Mouse (Mus musculus): ENCODE results near the gene Smtn. TPM values are rescaled to one million over a fixed set of nuclear protein-coding genes. Genes with fewer than 3 reads are reported as not detected.
A peak's percentile ranks its signal among the peaks of the same experiment; 100 is the strongest.

Smtn gene
- polyA plus RNA-seq, 1 experiment from 2014 or later, result 116 TPM

DNA sequence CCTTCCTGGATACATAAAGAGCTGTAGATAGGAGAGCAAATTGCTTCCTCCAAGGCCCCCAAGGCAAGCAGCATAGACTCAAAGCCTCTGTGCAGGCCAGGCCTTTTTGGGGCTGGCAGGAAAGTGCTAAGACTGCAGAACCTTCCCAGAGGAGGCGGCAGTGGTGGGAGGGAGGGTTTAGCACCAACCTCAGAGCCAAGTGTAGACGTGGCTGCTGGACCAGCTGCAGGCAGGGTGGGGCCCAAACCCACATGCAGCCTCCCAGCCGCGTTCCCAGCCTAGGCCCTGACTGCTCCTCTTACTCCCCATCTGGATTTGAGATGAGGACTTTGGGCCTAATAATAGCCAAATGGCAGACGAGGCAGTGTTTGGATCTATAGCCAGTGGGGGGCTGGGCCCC, 2.6 kb upstream of the Smtn start:
- Histone ChIP-seq H3K4me2 (ENCODE audit: low read depth, low read length) (no peak overlapping the region), H3K9ac (ENCODE audit: low read depth, low read length) (peak overlapping the region; percentile 26), H3K36me3 (ENCODE audit: control insufficient read depth, insufficient read depth, low read length) (no peaks in the 10 kb centered on the region), H3K27me3 (replicated peaks; ENCODE audit: control insufficient read depth, insufficient read depth, low read length) (no peaks in the 10 kb centered on the region), H3K9me3 (ENCODE audit: control insufficient read depth, low read length) (peaks cover 7% of the 10 kb centered on the region; the same call in 1 of the 2 replicates), H3K4me3 (ENCODE audit: low read depth, low read length) (no peak overlapping the region), H3K4me1 (ENCODE audit: control insufficient read depth, insufficient read depth, low read length) (peaks cover 24% of the 10 kb centered on the region), H3K27ac (replicated peaks; ENCODE audit: low read depth, low read length) (peak overlapping the region; percentile 82)
- 25% methylated on average over 5 of the region's 5 CpGs for WGBS
- ATAC-seq (ENCODE audit: low read depth) (no peak), DNase-seq (ENCODE audit: low spot score) (peak; percentile 90)

DNA sequence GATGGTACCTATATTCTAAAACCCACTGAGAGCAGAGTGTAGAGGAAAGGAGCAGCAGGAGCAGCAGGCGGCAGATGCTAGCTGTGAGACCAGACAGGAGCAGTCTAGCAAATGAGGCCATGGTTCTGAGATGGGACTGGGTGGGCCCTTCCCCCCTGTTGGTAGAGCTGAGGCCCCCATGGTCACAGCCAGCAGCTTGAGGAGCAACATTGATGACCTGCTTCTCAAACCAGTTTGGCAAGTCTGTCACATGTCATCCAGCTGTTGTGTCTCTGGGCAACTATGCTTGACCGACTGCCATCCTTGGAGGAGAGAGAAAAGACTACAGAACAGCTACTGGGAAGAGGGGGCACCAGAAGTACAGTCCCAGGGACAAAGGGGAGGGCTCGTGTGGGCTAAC, 1.5 kb upstream of the Smtn start:
- H3K27ac ChIP-seq (replicated peaks; ENCODE audit: low read depth, low read length), result peak overlapping the region; percentile 82; the same call in 1 of the 2 replicates
- no peaks in the 10 kb centered on the region for H3K27me3 ChIP-seq (replicated peaks; ENCODE audit: control insufficient read depth, insufficient read depth, low read length)
- H3K4me3 ChIP-seq (ENCODE audit: low read depth, low read length), result no peak overlapping the region
- DNase-seq (ENCODE audit: low spot score), result no peak
- no peak for ATAC-seq (ENCODE audit: low read depth)
- 59% methylated on average over 3 of the region's 3 CpGs for WGBS
- H3K4me2 ChIP-seq (ENCODE audit: low read depth, low read length), result no peak overlapping the region
- peaks cover 7% of the 10 kb centered on the region; the same call in 1 of the 2 replicates for H3K9me3 ChIP-seq (ENCODE audit: control insufficient read depth, low read length)
- no peak overlapping the region for H3K9ac ChIP-seq (ENCODE audit: low read depth, low read length)
- peaks cover 30% of the 10 kb centered on the region for H3K4me1 ChIP-seq (ENCODE audit: control insufficient read depth, insufficient read depth, low read length)
- peaks cover 2% of the 10 kb centered on the region; the same call in 1 of the 2 replicates for H3K36me3 ChIP-seq (ENCODE audit: control insufficient read depth, insufficient read depth, low read length)

DNA sequence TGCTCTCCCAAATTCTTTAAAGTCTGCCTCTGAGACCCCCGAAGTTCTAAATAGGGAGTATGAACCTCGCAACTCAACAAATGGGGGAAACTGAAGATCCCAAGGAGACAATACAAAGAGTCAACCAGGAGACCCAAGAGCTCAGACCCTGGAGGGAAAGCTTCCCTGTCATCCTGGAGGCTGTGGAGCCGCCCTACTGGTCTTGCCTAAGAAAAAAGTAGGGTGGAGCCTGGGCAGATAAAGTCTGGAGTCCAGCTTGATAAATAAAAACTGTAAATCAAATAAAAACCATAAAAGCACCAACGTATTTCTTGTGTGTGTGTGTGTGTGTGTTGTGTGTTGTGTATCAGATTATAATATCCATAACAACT, 601 bp downstream of the Smtn start:
- peaks cover 7% of the 10 kb centered on the region; the same call in 1 of the 2 replicates for H3K9me3 ChIP-seq (ENCODE audit: control insufficient read depth, low read length)
- peak overlapping the region; percentile 68 for H3K4me2 ChIP-seq (ENCODE audit: low read depth, low read length)
- no peak for ATAC-seq (ENCODE audit: low read depth)
- peaks cover 32% of the 10 kb centered on the region for H3K4me1 ChIP-seq (ENCODE audit: control insufficient read depth, insufficient read depth, low read length)
- H3K9ac ChIP-seq (ENCODE audit: low read depth, low read length), result peak overlapping the region; percentile 52
- 82% methylated on average over 4 of the region's 4 CpGs for WGBS
- no peaks in the 10 kb centered on the region for H3K27me3 ChIP-seq (replicated peaks; ENCODE audit: control insufficient read depth, insufficient read depth, low read length)
- DNase-seq (ENCODE audit: low spot score), result no peak
- H3K27ac ChIP-seq (replicated peaks; ENCODE audit: low read depth, low read length), result no peak overlapping the region
- H3K36me3 ChIP-seq (ENCODE audit: control insufficient read depth, insufficient read depth, low read length), result peaks cover 7% of the 10 kb centered on the region; the same call in 1 of the 2 replicates
- peak overlapping the region; percentile 68 for H3K4me3 ChIP-seq (ENCODE audit: low read depth, low read length)

DNA sequence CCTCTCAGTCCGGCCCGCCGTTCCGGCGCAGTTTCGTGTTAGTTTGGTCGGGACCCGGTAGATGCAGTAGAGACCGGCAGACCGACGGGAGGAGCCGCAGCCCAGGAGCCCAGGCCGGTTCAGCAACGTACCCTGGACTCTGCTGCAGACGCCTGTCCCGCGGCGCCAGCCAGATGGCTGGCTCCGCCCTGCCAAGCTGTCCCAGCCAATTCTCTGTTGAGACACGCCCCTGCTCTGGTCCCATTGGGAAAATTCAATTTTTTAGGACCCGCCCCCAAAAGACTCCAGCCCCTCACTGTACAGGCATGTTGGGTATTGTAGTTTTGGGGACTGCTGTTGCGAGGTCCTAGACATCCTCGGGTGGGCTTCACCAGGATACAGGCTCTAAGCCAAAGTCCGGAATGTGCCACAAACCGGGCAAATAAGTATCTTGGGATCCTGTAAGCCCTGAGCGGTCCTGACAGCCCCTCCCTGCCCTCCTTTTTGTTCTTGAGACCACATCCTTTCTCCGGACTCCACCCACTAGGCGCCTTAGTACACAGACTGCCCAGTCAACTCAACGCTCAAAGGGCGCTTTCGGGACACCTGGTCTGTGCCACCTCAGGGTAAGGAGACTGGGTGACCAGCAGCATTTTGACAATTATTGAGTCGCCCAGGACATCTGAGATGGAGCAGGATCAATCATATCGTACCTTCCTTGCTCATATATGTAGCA, 1.1 kb downstream of the Smtn start:
- H3K36me3 ChIP-seq (ENCODE audit: control insufficient read depth, insufficient read depth, low read length), result peaks cover 7% of the 10 kb centered on the region; the same call in 1 of the 2 replicates
- no peaks in the 10 kb centered on the region for H3K27me3 ChIP-seq (replicated peaks; ENCODE audit: control insufficient read depth, insufficient read depth, low read length)
- H3K27ac ChIP-seq (replicated peaks; ENCODE audit: low read depth, low read length), result peak overlapping the region; percentile 35; the same call in 1 of the 2 replicates
- H3K4me1 ChIP-seq (ENCODE audit: control insufficient read depth, insufficient read depth, low read length), result peaks cover 32% of the 10 kb centered on the region
- peak overlapping the region; percentile 76 for H3K9ac ChIP-seq (ENCODE audit: low read depth, low read length)
- DNase-seq (ENCODE audit: low spot score) (peak; percentile 98), ATAC-seq (ENCODE audit: low read depth) (peak; percentile 90)
- WGBS, result 5% methylated on average over 29 of the region's 33 CpGs
- H3K4me2 ChIP-seq (ENCODE audit: low read depth, low read length), result peak overlapping the region; percentile 68
- H3K9me3 ChIP-seq (ENCODE audit: control insufficient read depth, low read length), result peaks cover 1% of the 10 kb centered on the region; the same call in 1 of the 2 replicates
- peak overlapping the region; percentile 68 for H3K4me3 ChIP-seq (ENCODE audit: low read depth, low read length)

DNA sequence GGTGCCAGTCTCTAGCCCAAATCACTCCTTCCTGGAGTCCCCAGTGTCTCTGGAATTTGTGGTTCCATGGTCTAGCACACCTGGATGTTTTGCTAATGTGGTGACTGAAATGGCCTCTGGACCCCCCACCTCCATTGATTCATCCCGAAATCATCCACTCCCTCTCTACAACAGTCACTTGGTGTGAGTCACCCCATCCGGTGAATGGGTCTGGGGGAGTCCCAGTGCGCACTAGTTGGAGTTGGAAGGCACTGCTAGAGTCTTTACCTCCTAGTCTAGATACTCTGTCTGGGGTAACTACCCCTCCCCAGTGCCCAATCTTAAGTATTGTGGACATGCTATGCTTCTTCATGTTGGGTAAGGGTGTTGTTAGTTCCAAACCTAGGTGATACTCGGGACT, 2.1 kb downstream of the Smtn start:
- 61% methylated on average over 4 of the region's 4 CpGs for WGBS
- H3K9me3 ChIP-seq (ENCODE audit: control insufficient read depth, low read length), result no peaks in the 10 kb centered on the region

DNA sequence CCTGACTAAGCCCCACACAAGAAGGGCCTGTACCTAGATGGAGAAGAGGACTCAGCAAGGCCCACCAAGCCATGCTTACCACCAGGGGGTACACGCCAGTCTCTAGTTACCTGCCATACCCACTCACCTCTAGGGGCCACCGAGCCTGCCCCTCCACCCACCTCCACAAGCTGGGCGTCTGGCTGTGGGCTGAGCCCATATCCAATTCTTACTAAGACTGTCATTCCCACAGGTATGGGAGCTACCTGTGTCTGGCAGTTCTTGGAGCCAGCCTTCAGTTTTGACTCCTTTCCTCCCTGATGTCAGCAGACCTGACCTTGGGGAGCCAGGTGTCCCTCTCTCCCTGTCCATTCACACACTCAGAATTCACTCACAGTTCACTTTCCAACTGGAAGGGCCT, 2.7 kb downstream of the Smtn start:
- no peak for ATAC-seq (ENCODE audit: low read depth)
- peak overlapping the region; percentile 68 for H3K4me3 ChIP-seq (ENCODE audit: low read depth, low read length)

More for the DNA sequence above, 2.1 kb downstream of the Smtn start:
- H3K4me1 ChIP-seq (ENCODE audit: control insufficient read depth, insufficient read depth, low read length), result peaks cover 32% of the 10 kb centered on the region
- peak overlapping the region; percentile 35; the same call in 1 of the 2 replicates for H3K27ac ChIP-seq (replicated peaks; ENCODE audit: low read depth, low read length)
- H3K4me2 ChIP-seq (ENCODE audit: low read depth, low read length), result peak overlapping the region; percentile 68
- no peak for ATAC-seq (ENCODE audit: low read depth)
- H3K4me3 ChIP-seq (ENCODE audit: low read depth, low read length), result peak overlapping the region; percentile 68
- peak overlapping the region; percentile 76 for H3K9ac ChIP-seq (ENCODE audit: low read depth, low read length)
- no peaks in the 10 kb centered on the region for H3K27me3 ChIP-seq (replicated peaks; ENCODE audit: control insufficient read depth, insufficient read depth, low read length)
- DNase-seq (ENCODE audit: low spot score), result no peak
- H3K36me3 ChIP-seq (ENCODE audit: control insufficient read depth, insufficient read depth, low read length), result peaks cover 7% of the 10 kb centered on the region; the same call in 1 of the 2 replicates

DNA sequence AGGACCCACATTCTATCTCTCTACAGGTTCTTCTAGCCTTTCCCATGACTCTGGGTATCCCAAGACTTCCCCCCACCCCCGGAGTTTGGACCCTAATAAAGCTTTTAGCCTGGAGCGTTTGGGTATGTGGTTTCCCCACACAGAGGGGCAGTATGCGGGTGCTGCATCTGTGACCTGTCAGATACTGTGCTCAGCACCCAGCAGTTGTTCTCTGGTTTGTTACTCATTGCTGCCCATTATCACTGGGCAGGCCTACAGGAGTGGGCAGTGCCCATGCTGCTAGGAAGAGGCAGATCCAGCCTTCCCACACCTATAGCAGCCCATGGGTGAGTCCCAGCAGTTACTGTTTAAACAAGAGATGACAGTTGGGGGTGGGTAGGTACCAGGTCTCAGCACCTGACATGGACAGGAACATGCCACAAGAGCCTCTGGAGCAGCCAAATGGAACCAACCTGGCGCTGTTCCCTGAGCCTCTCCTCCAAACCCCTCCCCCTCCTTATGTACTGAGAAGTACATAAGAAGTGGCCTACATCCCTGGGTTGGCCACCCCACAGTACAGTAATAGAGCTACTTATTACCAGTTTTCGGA, 3.6 kb downstream of the Smtn start:
- Histone ChIP-seq H3K27ac (replicated peaks; ENCODE audit: low read depth, low read length) (no peak overlapping the region), H3K9me3 (ENCODE audit: control insufficient read depth, low read length) (no peaks in the 10 kb centered on the region), H3K27me3 (replicated peaks; ENCODE audit: control insufficient read depth, insufficient read depth, low read length) (no peaks in the 10 kb centered on the region), H3K4me3 (ENCODE audit: low read depth, low read length) (no peak overlapping the region; the same call in 1 of the 2 replicates), H3K4me2 (ENCODE audit: low read depth, low read length) (peak overlapping the region; percentile 68), H3K9ac (ENCODE audit: low read depth, low read length) (no peak overlapping the region), H3K36me3 (ENCODE audit: control insufficient read depth, insufficient read depth, low read length) (peaks cover 22% of the 10 kb centered on the region), H3K4me1 (ENCODE audit: control insufficient read depth, insufficient read depth, low read length) (peaks cover 23% of the 10 kb centered on the region)
- WGBS, result 90% methylated on average over 5 of the region's 5 CpGs
- DNase-seq (ENCODE audit: low spot score), result no peak
- no peak for ATAC-seq (ENCODE audit: low read depth)

More for the DNA sequence above, 2.7 kb downstream of the Smtn start:
- peak overlapping the region; percentile 68 for H3K4me2 ChIP-seq (ENCODE audit: low read depth, low read length)
- DNase-seq (ENCODE audit: low spot score), result no peak
- peaks cover 13% of the 10 kb centered on the region for H3K36me3 ChIP-seq (ENCODE audit: control insufficient read depth, insufficient read depth, low read length)
- H3K27me3 ChIP-seq (replicated peaks; ENCODE audit: control insufficient read depth, insufficient read depth, low read length), result no peaks in the 10 kb centered on the region
- H3K27ac ChIP-seq (replicated peaks; ENCODE audit: low read depth, low read length), result no peak overlapping the region
- H3K4me1 ChIP-seq (ENCODE audit: control insufficient read depth, insufficient read depth, low read length), result peaks cover 30% of the 10 kb centered on the region
- peak overlapping the region; percentile 76; the same call in 1 of the 2 replicates for H3K9ac ChIP-seq (ENCODE audit: low read depth, low read length)
- WGBS, result 84% methylated on average over 3 of the region's 3 CpGs
- no peaks in the 10 kb centered on the region for H3K9me3 ChIP-seq (ENCODE audit: control insufficient read depth, low read length)

DNA sequence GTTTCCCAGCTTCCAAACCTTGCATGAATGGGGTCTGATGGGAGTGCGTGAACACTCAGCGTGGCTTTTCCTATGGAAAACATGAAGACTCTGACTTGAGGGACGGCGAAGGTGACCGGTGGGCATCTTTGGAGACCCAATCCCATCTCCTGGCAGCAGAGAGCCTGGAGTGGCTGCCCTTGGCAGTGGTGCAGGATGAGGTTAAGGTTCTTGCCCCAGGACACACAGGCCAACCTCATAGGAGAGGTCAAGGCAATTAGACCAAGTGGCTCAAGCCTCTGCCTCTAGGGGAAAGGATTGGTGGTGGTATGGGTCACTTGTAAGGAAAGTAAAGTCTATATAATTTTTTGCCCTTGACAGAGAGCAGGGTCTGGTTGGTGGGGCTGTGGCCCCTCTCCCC, 4.3 kb downstream of the Smtn start:
- Histone ChIP-seq H3K36me3 (ENCODE audit: control insufficient read depth, insufficient read depth, low read length) (peaks cover 29% of the 10 kb centered on the region), H3K27me3 (replicated peaks; ENCODE audit: control insufficient read depth, insufficient read depth, low read length) (no peaks in the 10 kb centered on the region), H3K4me3 (ENCODE audit: low read depth, low read length) (peak overlapping the region; percentile 43), H3K9me3 (ENCODE audit: control insufficient read depth, low read length) (no peaks in the 10 kb centered on the region), H3K9ac (ENCODE audit: low read depth, low read length) (peak overlapping the region; percentile 72), H3K4me2 (ENCODE audit: low read depth, low read length) (peak overlapping the region; percentile 68), H3K27ac (replicated peaks; ENCODE audit: low read depth, low read length) (peak overlapping the region; percentile 95), H3K4me1 (ENCODE audit: control insufficient read depth, insufficient read depth, low read length) (peaks cover 23% of the 10 kb centered on the region)
- no peak for DNase-seq (ENCODE audit: low spot score)
- ATAC-seq (ENCODE audit: low read depth), result no peak
- WGBS, result 23% methylated on average over 5 of the region's 5 CpGs

All from embryonic facial prominence, embryonic 14.5 days (tissue).